Mouse (Mus musculus): Measurements from ENCODE around the gene Akap8l. TPM values are rescaled to one million over a fixed set of nuclear protein-coding genes. Genes with fewer than 3 reads are reported as not detected.

The Akap8l gene
- polyA plus RNA-seq, 1 experiment from 2014 or later: 170 TPM

DNA sequence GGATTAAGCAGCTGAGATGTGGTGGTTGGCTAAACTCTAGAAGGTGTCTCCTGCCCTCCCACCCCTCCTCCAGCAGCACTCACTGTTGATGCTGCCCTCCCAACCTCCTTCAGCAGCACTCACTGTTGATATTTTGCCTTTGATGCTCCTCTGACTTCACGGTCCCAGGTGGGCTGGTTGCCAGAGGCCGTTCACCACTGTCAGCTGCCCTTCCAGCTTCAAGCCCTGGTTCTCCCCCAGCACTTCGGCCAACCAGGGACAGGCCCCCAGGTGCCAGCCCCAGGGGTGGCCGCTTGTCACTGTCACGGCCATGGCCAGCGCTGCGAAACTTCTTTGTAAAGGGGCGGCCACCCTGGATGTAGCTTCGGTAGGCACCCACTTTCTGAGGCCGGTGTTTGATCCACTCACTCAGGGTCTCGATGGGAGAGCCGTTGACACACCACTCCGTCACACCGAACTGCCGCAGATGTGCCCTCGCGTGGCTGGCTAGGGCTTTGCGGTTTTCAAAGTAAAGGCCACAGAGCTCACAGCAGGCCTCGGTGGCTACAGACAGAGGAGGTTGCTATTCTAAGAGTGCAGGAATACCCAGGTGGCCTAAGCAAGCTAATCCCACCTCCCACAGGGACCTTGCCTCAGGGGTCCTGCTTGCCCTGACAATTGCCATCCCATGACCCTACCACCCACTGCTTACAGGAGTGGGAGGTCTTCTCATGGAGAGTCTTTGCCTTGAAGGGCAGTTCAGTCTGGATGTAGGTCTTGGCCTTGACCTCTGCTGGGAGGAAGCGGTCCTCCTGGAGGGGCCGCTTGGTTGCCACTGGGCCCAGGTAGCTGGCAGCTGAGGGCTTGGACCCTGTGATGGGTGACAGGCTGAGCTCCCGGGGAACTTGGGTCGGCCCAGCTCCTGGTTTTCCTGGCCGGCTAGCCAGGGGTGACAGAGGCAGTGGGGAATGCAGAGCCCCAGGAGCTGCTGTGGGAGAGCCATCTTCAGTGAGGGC lies 6.7 kb upstream of the Akap8l start:
- no peak overlapping the region for H3K9ac ChIP-seq (replicated peaks)
- H3K4me3 ChIP-seq (replicated peaks): no peak overlapping the region
- WGBS: 85% methylated on average over 24 of the region's 24 CpGs
- no peak for ATAC-seq (ENCODE audit: low FRiP score)
- H3K4me2 ChIP-seq: no peak overlapping the region
- no peaks in the 10 kb centered on the region for H3K27me3 ChIP-seq (replicated peaks)
- peaks cover 15% of the 10 kb centered on the region for H3K4me1 ChIP-seq
- H3K36me3 ChIP-seq: peaks cover 79% of the 10 kb centered on the region
- no peaks in the 10 kb centered on the region for H3K9me3 ChIP-seq (replicated peaks)
- no peak overlapping the region for H3K27ac ChIP-seq (replicated peaks)

DNA sequence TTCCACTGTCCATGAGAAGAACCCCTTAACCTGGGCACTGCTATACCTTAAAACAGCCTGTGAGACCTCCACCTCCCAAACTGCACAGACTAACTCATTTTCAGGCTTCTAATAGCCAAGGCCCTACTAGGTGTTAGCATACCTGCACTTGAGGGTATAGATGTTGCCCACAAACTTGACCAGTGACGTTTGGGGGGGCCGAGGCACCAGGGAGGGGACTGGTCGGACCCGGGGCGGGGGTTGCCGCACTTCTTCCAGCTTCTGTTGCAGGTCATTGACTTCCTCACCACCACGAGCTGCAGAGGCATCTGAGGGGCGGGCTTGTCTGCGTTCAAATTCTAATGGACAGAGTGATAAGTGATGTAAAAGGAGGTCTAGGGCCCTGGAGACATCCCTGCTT lies 5.9 kb upstream of the Akap8l start:
- WGBS: 81% methylated on average over 9 of the region's 9 CpGs
- H3K36me3 ChIP-seq: peaks cover 75% of the 10 kb centered on the region
- H3K27me3 ChIP-seq (replicated peaks): no peaks in the 10 kb centered on the region
- peaks cover 13% of the 10 kb centered on the region for H3K4me1 ChIP-seq
- no peak for ATAC-seq (ENCODE audit: low FRiP score)
- no peak overlapping the region for H3K4me3 ChIP-seq (replicated peaks)
- no peaks in the 10 kb centered on the region for H3K9me3 ChIP-seq (replicated peaks)
- no peak overlapping the region for H3K9ac ChIP-seq (replicated peaks)
- no peak overlapping the region for H3K27ac ChIP-seq (replicated peaks)
- no peak overlapping the region for H3K4me2 ChIP-seq

DNA sequence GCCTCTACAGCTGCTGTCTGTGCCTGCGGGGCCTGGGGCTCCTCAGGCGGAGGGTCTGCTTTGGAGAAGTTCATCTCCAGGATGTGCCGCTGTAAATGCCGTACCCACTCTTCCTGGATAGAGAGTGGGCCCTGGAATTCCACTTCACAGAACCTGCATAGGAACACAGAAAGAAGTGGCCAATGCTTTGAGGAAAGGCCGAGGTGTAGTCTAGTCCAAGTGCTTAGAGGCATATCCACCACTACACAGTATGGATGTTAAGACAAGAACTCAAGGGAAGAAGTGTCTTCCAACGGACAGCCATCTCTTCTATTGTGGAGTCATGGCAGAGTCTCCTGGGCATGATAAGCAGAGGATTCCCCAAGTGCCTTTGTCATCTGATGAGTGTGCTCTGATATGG lies 4.6 kb upstream of the Akap8l start:
- no peaks in the 10 kb centered on the region for H3K27me3 ChIP-seq (replicated peaks)
- peaks cover 14% of the 10 kb centered on the region for H3K4me1 ChIP-seq
- peaks cover 62% of the 10 kb centered on the region for H3K36me3 ChIP-seq
- H3K27ac ChIP-seq (replicated peaks): 0 out of 2 replicates have a peak overlapping the region, but pooled peaks have one; percentile 56
- H3K4me3 ChIP-seq (replicated peaks): no peak overlapping the region
- 91% methylated on average over 6 of the region's 6 CpGs for WGBS
- no peaks in the 10 kb centered on the region for H3K9me3 ChIP-seq (replicated peaks)
- ATAC-seq (ENCODE audit: low FRiP score): no peak
- no peak overlapping the region for H3K9ac ChIP-seq (replicated peaks)
- no peak overlapping the region for H3K4me2 ChIP-seq

DNA sequence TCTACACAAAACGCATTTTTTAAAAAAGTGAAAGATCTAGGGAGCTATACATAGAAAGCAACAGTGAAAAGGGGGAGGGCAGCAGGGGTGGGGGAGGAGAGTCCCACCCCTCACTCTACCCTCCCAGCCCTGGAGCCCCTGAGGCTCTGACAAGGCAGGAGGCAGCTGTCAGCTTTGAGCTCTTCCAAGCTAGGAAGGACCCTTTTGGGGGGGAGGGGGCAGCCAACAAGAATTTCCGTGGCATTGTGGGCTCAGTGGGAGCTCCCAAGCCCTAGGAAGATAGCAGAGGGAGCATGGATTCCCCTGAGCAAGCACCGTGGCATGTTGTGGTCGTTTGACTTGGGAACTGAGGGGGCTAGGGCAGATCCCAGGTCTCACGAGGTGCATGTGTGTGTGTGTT lies 3.8 kb upstream of the Akap8l start:
- Histone ChIP-seq H3K9ac (replicated peaks) (no peak overlapping the region), H3K27me3 (replicated peaks) (no peaks in the 10 kb centered on the region), H3K27ac (replicated peaks) (peak overlapping the region; percentile 56), H3K4me3 (replicated peaks) (no peak overlapping the region), H3K4me1 (peaks cover 17% of the 10 kb centered on the region), H3K36me3 (peaks cover 54% of the 10 kb centered on the region), H3K4me2 (no peak overlapping the region), H3K9me3 (replicated peaks) (no peaks in the 10 kb centered on the region)
- 54% methylated on average over 5 of the region's 5 CpGs for WGBS
- ATAC-seq (ENCODE audit: low FRiP score): no peak

DNA sequence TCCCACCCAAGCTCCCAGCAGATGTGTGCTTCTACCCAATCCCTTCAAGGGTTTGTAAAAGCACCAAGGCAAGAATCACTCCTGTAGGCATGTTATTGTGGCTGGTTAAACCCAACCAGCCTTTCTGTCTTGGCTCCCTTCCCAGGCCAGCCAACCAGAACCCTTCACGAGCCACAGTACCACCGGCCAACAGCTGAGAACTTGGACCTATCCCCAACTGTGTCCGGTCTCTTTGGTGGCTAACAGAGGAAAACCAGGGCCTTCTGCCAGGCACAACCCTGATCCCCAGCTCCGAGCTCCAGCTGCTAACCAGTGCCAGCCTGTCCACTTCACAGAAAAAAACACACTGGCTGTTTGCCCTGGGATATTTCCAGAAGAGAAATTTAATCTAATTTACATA lies 3.3 kb upstream of the Akap8l start:
- H3K36me3 ChIP-seq: peaks cover 49% of the 10 kb centered on the region
- H3K9me3 ChIP-seq (replicated peaks): no peaks in the 10 kb centered on the region
- no peak for ATAC-seq (ENCODE audit: low FRiP score)
- no peak overlapping the region for H3K9ac ChIP-seq (replicated peaks)
- 64% methylated on average over 4 of the region's 4 CpGs for WGBS
- no peaks in the 10 kb centered on the region for H3K27me3 ChIP-seq (replicated peaks)
- peaks cover 23% of the 10 kb centered on the region for H3K4me1 ChIP-seq
- peak overlapping the region; percentile 56 for H3K27ac ChIP-seq (replicated peaks)
- no peak overlapping the region for H3K4me2 ChIP-seq
- H3K4me3 ChIP-seq (replicated peaks): no peak overlapping the region

DNA sequence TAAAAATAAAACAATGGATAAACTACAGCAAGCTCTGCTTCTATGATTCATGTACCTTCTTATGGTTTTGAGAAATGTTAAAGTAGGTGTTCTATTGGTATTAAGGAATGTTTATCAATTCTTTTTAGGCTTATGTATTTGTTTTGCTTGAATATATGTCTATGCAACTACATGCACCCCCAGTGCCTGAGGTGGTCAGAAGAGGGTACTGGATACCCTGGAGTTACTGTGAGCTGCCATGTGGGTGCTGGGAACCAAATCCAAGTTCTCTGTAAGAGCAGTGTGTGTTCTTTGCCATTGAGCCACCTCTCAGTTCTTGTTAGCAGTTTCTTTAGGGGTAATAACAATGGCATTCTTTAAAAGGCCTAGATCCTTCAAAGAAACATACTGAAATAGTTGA lies 1.3 kb upstream of the Akap8l start:
- Histone ChIP-seq H3K4me2 (no peak overlapping the region), H3K4me3 (replicated peaks) (no peak overlapping the region), H3K4me1 (peaks cover 35% of the 10 kb centered on the region), H3K27me3 (replicated peaks) (no peaks in the 10 kb centered on the region), H3K36me3 (peaks cover 29% of the 10 kb centered on the region), H3K9ac (replicated peaks) (no peak overlapping the region), H3K9me3 (replicated peaks) (no peaks in the 10 kb centered on the region), H3K27ac (replicated peaks) (no peak overlapping the region)
- ATAC-seq (ENCODE audit: low FRiP score): no peak

DNA sequence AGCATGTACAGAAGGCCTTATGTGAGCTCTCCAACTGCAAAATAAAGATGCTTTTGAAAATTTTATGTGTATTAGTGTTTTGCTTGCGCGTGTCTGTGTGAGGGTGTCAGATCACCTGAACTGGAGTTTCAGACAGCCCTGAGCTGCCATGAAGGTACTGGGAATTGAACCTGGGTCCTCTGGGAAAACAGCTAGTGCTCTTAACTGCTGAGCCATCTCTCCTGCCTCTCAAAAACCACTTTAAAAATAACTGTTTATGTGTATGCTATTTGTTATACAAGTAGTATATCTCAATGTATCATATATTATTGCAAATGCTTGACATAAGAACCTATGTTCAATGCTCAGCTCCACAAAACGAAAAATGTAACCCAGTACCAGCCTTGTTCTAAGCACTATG lies 862 bp upstream of the Akap8l start:
- Histone ChIP-seq H3K4me1 (peaks cover 35% of the 10 kb centered on the region), H3K36me3 (peaks cover 24% of the 10 kb centered on the region), H3K9ac (replicated peaks) (no peak overlapping the region; the same call in 1 of the 2 replicates), H3K27me3 (replicated peaks) (no peaks in the 10 kb centered on the region), H3K9me3 (replicated peaks) (no peaks in the 10 kb centered on the region), H3K4me2 (peak overlapping the region; percentile 86), H3K27ac (replicated peaks) (no peak overlapping the region), H3K4me3 (replicated peaks) (peak overlapping the region; percentile 89; the same call in 1 of the 2 replicates)
- ATAC-seq (ENCODE audit: low FRiP score): no peak
- WGBS: 79% methylated on average over 3 of the region's 3 CpGs

DNA sequence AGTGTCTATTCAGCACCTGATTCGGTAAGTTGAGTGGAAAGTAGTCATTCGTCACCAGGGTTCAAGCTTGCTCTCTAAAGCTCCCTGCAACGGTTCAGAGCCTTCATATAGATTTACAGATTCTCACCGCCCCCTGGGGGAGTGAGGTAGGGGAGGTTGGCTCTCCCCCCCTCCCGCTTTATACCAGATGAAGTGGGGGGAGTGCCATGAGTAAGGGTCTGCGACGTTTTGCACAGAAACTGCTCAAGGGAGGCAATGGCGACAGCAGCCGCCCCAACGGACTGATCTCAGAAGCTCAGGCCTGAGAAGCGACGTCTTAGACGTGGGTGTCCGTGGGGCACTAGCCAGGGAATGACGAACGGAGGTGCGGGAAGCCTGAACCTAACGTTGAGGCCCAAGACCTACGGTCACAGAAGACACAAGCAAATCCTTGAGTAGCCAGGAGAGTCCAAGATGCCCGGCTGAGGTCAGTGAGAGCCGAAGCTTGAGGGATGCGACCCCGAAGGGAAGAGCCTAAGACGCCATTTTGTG lies 491 bp downstream of the Akap8l start:
- Histone ChIP-seq H3K9me3 (replicated peaks) (no peaks in the 10 kb centered on the region), H3K4me1 (peaks cover 35% of the 10 kb centered on the region), H3K36me3 (peaks cover 14% of the 10 kb centered on the region), H3K4me2 (peak overlapping the region; percentile 86), H3K27me3 (replicated peaks) (no peaks in the 10 kb centered on the region), H3K9ac (replicated peaks) (peak overlapping the region; percentile 92), H3K4me3 (replicated peaks) (peak overlapping the region; percentile 89), H3K27ac (replicated peaks) (peak overlapping the region; percentile 92)
- ATAC-seq (ENCODE audit: low FRiP score): peak; percentile 43
- WGBS: under 1% methylated on average over 24 of the region's 24 CpGs

DNA sequence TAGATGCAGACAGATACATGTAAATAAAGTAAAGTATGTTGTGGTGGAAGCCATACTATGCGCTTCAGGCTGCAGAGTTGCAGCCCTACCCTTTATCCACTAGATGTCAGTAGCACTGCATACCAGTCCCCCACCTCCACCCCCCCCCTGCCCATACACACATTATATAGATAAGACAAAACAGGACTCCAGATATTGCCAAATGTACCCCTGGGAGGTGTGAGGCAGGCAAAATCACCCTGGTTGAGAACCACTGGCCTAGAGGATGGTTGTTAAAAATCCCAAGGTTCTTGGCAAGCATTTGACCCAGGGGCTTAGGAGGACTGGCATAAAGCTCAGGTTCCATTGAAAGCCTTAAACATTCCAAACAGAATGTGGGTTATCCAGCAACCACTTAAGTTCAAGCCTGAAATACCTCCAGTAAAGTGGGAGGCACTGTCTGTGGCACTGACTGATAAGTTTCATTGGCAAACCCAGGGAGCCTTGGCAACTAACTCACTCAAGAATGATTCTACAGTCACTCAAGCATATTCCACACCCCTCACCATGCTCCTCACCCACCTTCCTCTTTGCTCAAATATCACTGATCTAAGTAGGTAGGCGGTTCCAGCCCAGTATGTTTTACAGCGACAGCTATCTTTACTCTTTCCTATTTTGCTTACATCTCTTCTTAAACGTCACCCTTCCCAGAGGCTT lies 1.2 kb downstream of the Akap8l start:
- 13% methylated on average over 4 of the region's 4 CpGs for WGBS
- ATAC-seq (ENCODE audit: low FRiP score): peak; percentile 12; the same call in 1 of the 2 replicates
- H3K27ac ChIP-seq (replicated peaks): peak overlapping the region; percentile 92

DNA sequence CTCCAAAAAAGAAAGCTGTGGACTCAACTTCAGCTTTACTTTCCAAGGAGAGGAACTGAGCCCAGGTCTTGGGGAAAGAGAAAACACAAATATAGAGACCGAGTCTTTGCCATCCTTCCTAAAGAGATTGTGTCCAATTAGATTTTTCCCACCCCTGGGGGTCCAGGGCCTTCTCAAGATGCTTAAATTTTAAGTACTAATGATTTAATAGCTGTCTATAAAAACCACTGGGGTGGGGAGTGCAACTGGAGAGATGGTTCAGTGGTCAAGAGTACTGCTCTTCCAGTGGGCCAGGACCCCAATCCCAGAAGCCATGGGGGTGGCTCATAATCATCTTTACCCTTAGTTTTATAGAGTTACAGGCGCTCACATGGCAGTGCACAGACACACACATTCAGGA lies 2.0 kb downstream of the Akap8l start:
- H3K36me3 ChIP-seq: peaks cover 16% of the 10 kb centered on the region
- no peak for ATAC-seq (ENCODE audit: low FRiP score)
- WGBS: 86% methylated on average over 2 of the region's 2 CpGs
- no peaks in the 10 kb centered on the region for H3K27me3 ChIP-seq (replicated peaks)
- no peaks in the 10 kb centered on the region for H3K9me3 ChIP-seq (replicated peaks)
- no peak overlapping the region for H3K27ac ChIP-seq (replicated peaks)
- H3K9ac ChIP-seq (replicated peaks): peak overlapping the region; percentile 30; the same call in 1 of the 2 replicates
- H3K4me1 ChIP-seq: peaks cover 27% of the 10 kb centered on the region
- H3K4me2 ChIP-seq: peak overlapping the region; percentile 86
- peak overlapping the region; percentile 89; the same call in 1 of the 2 replicates for H3K4me3 ChIP-seq (replicated peaks)

More for the DNA sequence above, 1.2 kb downstream of the Akap8l start:
- H3K4me3 ChIP-seq (replicated peaks): peak overlapping the region; percentile 89
- H3K9me3 ChIP-seq (replicated peaks): no peaks in the 10 kb centered on the region
- H3K9ac ChIP-seq (replicated peaks): peak overlapping the region; percentile 92
- no peaks in the 10 kb centered on the region for H3K27me3 ChIP-seq (replicated peaks)
- peaks cover 29% of the 10 kb centered on the region for H3K4me1 ChIP-seq
- H3K4me2 ChIP-seq: peak overlapping the region; percentile 86
- H3K36me3 ChIP-seq: peaks cover 14% of the 10 kb centered on the region

DNA sequence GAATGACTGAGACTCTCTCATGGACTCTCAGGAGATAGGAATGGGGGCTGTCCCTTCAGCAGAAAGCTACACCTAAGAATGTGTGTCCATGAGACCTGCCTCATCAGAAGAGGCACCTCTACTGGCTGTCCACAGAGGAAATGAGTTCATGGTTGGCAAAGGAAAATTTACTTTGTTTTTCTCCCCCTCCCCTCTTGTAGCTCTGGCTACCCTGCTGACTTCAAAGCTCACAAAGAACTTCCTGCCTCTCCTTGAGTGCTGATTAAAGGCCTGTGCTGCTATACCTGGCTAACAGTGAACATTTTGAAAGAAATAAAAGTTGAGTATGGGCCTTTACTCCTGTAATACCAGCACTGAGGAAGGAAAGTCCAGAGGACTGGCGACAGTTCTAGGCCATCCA lies 9.3 kb downstream of the Akap8l start:
- Histone ChIP-seq H3K36me3 (peaks cover 62% of the 10 kb centered on the region), H3K27me3 (replicated peaks) (no peaks in the 10 kb centered on the region), H3K27ac (replicated peaks) (no peak overlapping the region), H3K9ac (replicated peaks) (no peak overlapping the region), H3K4me3 (replicated peaks) (no peak overlapping the region), H3K4me2 (no peak overlapping the region), H3K4me1 (no peaks in the 10 kb centered on the region), H3K9me3 (replicated peaks) (no peaks in the 10 kb centered on the region)
- 97% methylated on average over 1 of the region's 1 CpGs for WGBS
- ATAC-seq (ENCODE audit: low FRiP score): no peak
